Mouse (Mus musculus) heart, adult 18-20 months (tissue): Measurements from ENCODE around the gene Lpcat4. TPM values are rescaled to one million over a fixed set of nuclear protein-coding genes. Genes with fewer than 3 reads are reported as not detected.

Source experiments
- DNase-seq, 2 experiments: peaks; one replicate each; pipeline ENCODE4 v3.0.0; 2021 to 2022; ENCODE audit warnings: mixed read lengths in 1 of 2
- long read RNA-seq, 2 experiments: library from polyadenylated mRNA; stranded (forward); transcript quantifications; one replicate each; pipeline ENCODE4 v2.0.0; 2021
- total RNA-seq, 2 experiments: library from RNA; stranded (reverse); gene quantifications; 2 replicates each; pipeline ENCODE4 v1.2.3; 2021

The Lpcat4 gene
- total RNA-seq = 1 to 10 TPM; 2.0 to 3.0 TPM
- long read RNA-seq, experiment 1, partial matches to known transcripts = 0 of 2 reads
- long read RNA-seq, experiment 1, other reads (novel, unspliced or antisense) = 0 of 2 reads
- long read RNA-seq, experiment 2 = 0 reads

- DNase-seq = peak; percentile 89 to 93
These were observed at the start of gene Lpcat4 for GRCm38 (mm10) chr2:112239212-112239934. TSS of gene Lpcat4 (plus strand) at chr2:112239468.

- DNase-seq = peak; percentile 30 to 52
These were observed 42.4 kb upstream of the Lpcat4 start for GRCm38 (mm10) chr2:112196859-112197258.

- no peak for DNase-seq
These were observed 36.2 kb upstream of the Lpcat4 start for GRCm38 (mm10) chr2:112203056-112203455.

- DNase-seq = peak; percentile 64 to 75
These were observed 29.1 kb upstream of the Lpcat4 start for GRCm38 (mm10) chr2:112210142-112210541.

GRCm38 (mm10) chr2:112210699-112211098 lies 28.6 kb upstream of the Lpcat4 start:
- DNase-seq = no peak

- DNase-seq = peak in 1 of 2 experiments; percentile 18
These were observed 23.3 kb upstream of the Lpcat4 start for GRCm38 (mm10) chr2:112215977-112216376.

GRCm38 (mm10) chr2:112217614-112218013 lies 21.7 kb upstream of the Lpcat4 start:
- no peak for DNase-seq

- DNase-seq = no peak
These were observed 18.4 kb upstream of the Lpcat4 start for GRCm38 (mm10) chr2:112220880-112221279.

- DNase-seq = no peak
These were observed 16.7 kb upstream of the Lpcat4 start for GRCm38 (mm10) chr2:112222607-112223006.

GRCm38 (mm10) chr2:112224356-112224755 lies 14.9 kb upstream of the Lpcat4 start:
- DNase-seq = no peak

GRCm38 (mm10) chr2:112232623-112233022 lies 6.6 kb upstream of the Lpcat4 start:
- DNase-seq = no peak

GRCm38 (mm10) chr2:112236620-112237019 lies 2.6 kb upstream of the Lpcat4 start:
- no peak for DNase-seq

- no peak for DNase-seq
These were observed 1.3 kb upstream of the Lpcat4 start for GRCm38 (mm10) chr2:112238006-112238405.

GRCm38 (mm10) chr2:112239935-112240721 lies 860 bp downstream of the Lpcat4 start:
- peak in 1 of 2 experiments; percentile 34 for DNase-seq

GRCm38 (mm10) chr2:112241787-112242186 lies 2.5 kb downstream of the Lpcat4 start:
- DNase-seq = no peak

- no peak for DNase-seq
These were observed 6.0 kb downstream of the Lpcat4 start for GRCm38 (mm10) chr2:112245307-112245706.

- no peak for DNase-seq
These were observed 6.9 kb downstream of the Lpcat4 start for GRCm38 (mm10) chr2:112246193-112246592.

- no peak for DNase-seq
These were observed 8.1 kb downstream of the Lpcat4 start for GRCm38 (mm10) chr2:112247323-112247722.

GRCm38 (mm10) chr2:112249780-112250453 lies 10.6 kb downstream of the Lpcat4 start:
- DNase-seq = no peak

- no peak for DNase-seq
These were observed 15.6 kb downstream of the Lpcat4 start for GRCm38 (mm10) chr2:112254675-112255515.

- DNase-seq = peak in 1 of 2 experiments; percentile 25
These were observed 20.1 kb downstream of the Lpcat4 start, which contains the start of gene Nutm1 for GRCm38 (mm10) chr2:112259241-112259962. TSS of gene Nutm1 (minus strand) at chr2:112259291.
